Mouse (Mus musculus) CH12.LX (cell line): ENCODE results near the gene Mturn. TPM values are rescaled to one million over a fixed set of nuclear protein-coding genes. Genes with fewer than 3 reads are reported as not detected.

Experiments used
- DNase-seq: peaks from one replicate; pipeline ENCODE4 v3.0.0-alpha.2; 2013; ENCODE audit errors: extremely low read depth
- H3K27ac ChIP-seq: 2 replicates; pipeline ENCODE4 v1.5.1; 2012; ENCODE audit warnings: low read depth, mild to moderate bottlenecking, control low read depth, moderate library complexity; ENCODE audit not compliant: insufficient read depth
- H3K27me3 ChIP-seq: replicated peaks from 2 replicates; pipeline ENCODE3; 2012; ENCODE audit warnings: inconsistent platforms
- H3K36me3 ChIP-seq, 2 experiments: replicated peaks in 1 of 2; 2 replicates each; pipeline versions ENCODE3 to v1.6.1; 2012; ENCODE audit warnings: inconsistent platforms in 1 of 2, low read length in 1 of 2, mild to moderate bottlenecking in 1 of 2, mixed read lengths in 1 of 2, moderate library complexity in 1 of 2; ENCODE audit not compliant: control insufficient read depth in 1 of 2, insufficient read depth in 1 of 2
- H3K4me1 ChIP-seq, 2 experiments: 2 replicates each; pipeline ENCODE4 v1.6.1; 2012; ENCODE audit warnings: inconsistent platforms in 1 of 2, moderate library complexity in 1 of 2; ENCODE audit not compliant: insufficient read depth in 2 of 2, control insufficient read depth in 1 of 2
- H3K4me2 ChIP-seq: 2 replicates; pipeline ENCODE4 v1.6.1; 2012; ENCODE audit warnings: low read depth, mild to moderate bottlenecking, control low read depth; ENCODE audit not compliant: poor library complexity, insufficient read depth, severe bottlenecking
- H3K4me3 ChIP-seq, 3 experiments: fragments of 150-350 bp in 1 of 3; sonication (generic) in 1 of 3; replicated peaks in 1 of 3; 2 replicates each; pipeline versions ENCODE3 to v1.5.1; 2011 to 2012; ENCODE audit warnings: low read depth in 2 of 3, low read length in 2 of 3, mild to moderate bottlenecking in 2 of 3, moderate library complexity in 2 of 3, control low read depth in 1 of 3, improper control_type of control experiment in 1 of 3, inconsistent platforms in 1 of 3, mixed read lengths in 1 of 3; ENCODE audit not compliant: poor library complexity in 1 of 3
- H3K79me2 ChIP-seq: replicated peaks from 2 replicates; pipeline ENCODE4 v1.6.1; 2012; ENCODE audit warnings: mild to moderate bottlenecking, moderate library complexity; ENCODE audit not compliant: control insufficient read depth, poor library complexity, insufficient read depth, severe bottlenecking; ENCODE audit errors: extremely low read depth
- H3K9ac ChIP-seq: 2 replicates; pipeline ENCODE4 v1.6.1; 2012; ENCODE audit warnings: low read depth, mild to moderate bottlenecking, control low read depth, moderate library complexity; ENCODE audit not compliant: insufficient read depth
- H3K9me3 ChIP-seq: replicated peaks from 2 replicates; pipeline ENCODE3; 2012; ENCODE audit warnings: low read length, inconsistent platforms, mixed read lengths
- BHLHE40 ChIP-seq: IDR thresholded peaks from 2 replicates; pipeline ENCODE4 v1.6.1; 2011; ENCODE audit warnings: mild to moderate bottlenecking, low read depth, low read length, improper control_type of control experiment
- CHD2 ChIP-seq: IDR thresholded peaks from 2 replicates; pipeline ENCODE4 v1.6.1; 2011; ENCODE audit warnings: low read length, improper control_type of control experiment
- E2F4 ChIP-seq: IDR thresholded peaks from 2 replicates; pipeline ENCODE4 v1.6.1; 2011; ENCODE audit warnings: low read depth, low read length, improper control_type of control experiment; ENCODE audit not compliant: insufficient replicate concordance
- ELF1 ChIP-seq: IDR thresholded peaks from 2 replicates; pipeline ENCODE4 v1.6.1; 2014; ENCODE audit warnings: low read depth, mild to moderate bottlenecking, inconsistent platforms, low read length, improper control_type of control experiment
- EP300 ChIP-seq: IDR thresholded peaks from 2 replicates; pipeline ENCODE4 v1.6.1; 2011; ENCODE audit warnings: low read length, improper control_type of control experiment
- HCFC1 ChIP-seq: IDR thresholded peaks from 2 replicates; pipeline ENCODE4 v1.6.1; 2012; ENCODE audit warnings: low read depth, mild to moderate bottlenecking, inconsistent platforms, low read length, improper control_type of control experiment
- IRF4 ChIP-seq: IDR thresholded peaks from 2 replicates; pipeline ENCODE4 v1.6.1; 2014; ENCODE audit warnings: low read depth, mild to moderate bottlenecking, inconsistent platforms, low read length, improper control_type of control experiment
- MAZ ChIP-seq: IDR thresholded peaks from 2 replicates; pipeline ENCODE4 v1.6.1; 2012; ENCODE audit warnings: low read depth, mild to moderate bottlenecking, inconsistent platforms, low read length, improper control_type of control experiment, moderate library complexity
- SIN3A ChIP-seq: IDR thresholded peaks from 2 replicates; pipeline ENCODE4 v1.6.1; 2012; ENCODE audit warnings: low read length, improper control_type of control experiment, inconsistent platforms
- TCF12 ChIP-seq: IDR thresholded peaks from 2 replicates; pipeline ENCODE4 v1.6.1; 2014; ENCODE audit warnings: low read depth, mild to moderate bottlenecking, inconsistent platforms, low read length, improper control_type of control experiment
- USF1 ChIP-seq: IDR thresholded peaks from 2 replicates; pipeline ENCODE4 v1.6.1; 2014; ENCODE audit warnings: low read depth, mild to moderate bottlenecking, inconsistent platforms, low read length, improper control_type of control experiment
- dilution Hi-C: fragments of 300-500 bp; cut with MboI; formaldehyde crosslinking; loops from 2 replicates; pipeline ENCODE4 v1.14.3; 2020; ENCODE audit warnings: low sequenced_read_pairs; ENCODE audit not compliant: extremely low pct_unique_long_range_greater_than_20kb, extremely low pct_ligation_motif_present
- in situ Hi-C: fragments of 300-500 bp; cut with MboI; formaldehyde crosslinking; loops from 3 replicates; pipeline ENCODE4 v1.14.3; 2019; ENCODE audit warnings: low sequenced_read_pairs, low pct_ligation_motif_present, low pct_unique_long_range_greater_than_20kb, mixed read lengths
- polyA plus RNA-seq: library from polyadenylated mRNA; unstranded; fragments of >175 nt; gene quantifications from 2 replicates; pipeline ENCODE4 v1.2.1, GENCODE M21; 2012; ENCODE audit warnings: low read depth; ENCODE audit not compliant: insufficient read length
- total RNA-seq, 2 experiments: library from RNA; depleted of rRNA; stranded (reverse); fragments of 300-350 nt in 1 of 2; fragments of >200 nt in 1 of 2; gene quantifications; 2 replicates each; pipeline ENCODE4 v1.2.3; 2012 to 2014

Mturn gene
- total and polyA plus RNA-seq, 3 experiments: 0.06 to 0.25 (median 0.20) TPM

DNA sequence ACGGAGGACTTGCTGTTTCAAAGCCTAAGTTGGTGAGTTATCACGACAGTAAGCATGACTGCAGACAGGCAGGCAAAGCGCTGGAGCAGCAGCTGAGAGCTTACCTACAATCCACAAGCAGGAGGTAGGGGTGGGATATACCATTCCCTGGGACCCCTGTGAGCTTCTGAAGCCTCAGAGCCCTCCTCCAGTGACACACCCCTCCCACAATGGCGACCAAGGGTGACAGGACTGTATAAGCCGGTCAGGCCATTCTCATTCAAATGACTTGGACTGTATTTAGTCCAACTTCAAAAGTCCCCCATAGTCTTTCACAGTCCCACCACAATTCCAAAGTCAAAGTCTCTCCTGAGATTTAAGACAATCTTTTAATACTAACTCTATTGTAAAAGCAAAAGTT lies 8.5 kb upstream of the Mturn start:
- TF ChIP-seq EP300 (no peak), BHLHE40 (no peak), ELF1 (no peak)
- no peak for DNase-seq
- in situ Hi-C loops: no loop called here
- Histone ChIP-seq H3K27ac (no peak overlapping the region), H3K9ac (no peak overlapping the region), H3K4me1 (no peaks in the 10 kb centered on the region), H3K27me3 (peaks cover 12% of the 10 kb centered on the region), H3K4me2 (no peak overlapping the region), H3K79me2 (no peaks in the 10 kb centered on the region), H3K4me3 (no peak overlapping the region), H3K9me3 (peaks cover 5% of the 10 kb centered on the region), H3K36me3 (no peaks in the 10 kb centered on the region)
- dilution Hi-C loops: no loop called here

DNA sequence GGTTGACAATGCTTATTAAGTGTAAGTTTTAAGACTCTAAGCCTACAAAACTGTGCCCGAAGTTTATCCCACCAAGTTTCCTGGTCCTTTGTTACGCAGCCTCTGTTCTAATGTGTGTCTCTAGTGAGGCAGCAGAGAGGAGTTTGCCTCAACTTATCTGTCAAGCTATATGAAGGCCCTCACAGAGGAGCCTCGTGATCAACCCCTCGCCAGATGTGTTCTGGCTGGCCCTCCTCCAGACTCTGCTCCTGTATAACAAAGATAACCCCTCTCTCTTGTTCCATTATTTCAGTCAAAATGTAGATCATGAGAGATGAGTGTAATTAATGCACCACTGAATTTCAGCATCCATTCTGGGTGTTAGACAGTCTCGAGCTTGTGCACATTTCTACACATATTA lies 1.7 kb upstream of the Mturn start:
- DNase-seq: no peak
- Histone ChIP-seq H3K4me2 (no peak overlapping the region), H3K9me3 (no peaks in the 10 kb centered on the region), H3K27me3 (peaks cover 61% of the 10 kb centered on the region), H3K4me1 (peaks cover 4 to 12% of the 10 kb centered on the region in 2 experiments), H3K36me3 (no peaks in the 10 kb centered on the region), H3K79me2 (no peaks in the 10 kb centered on the region), H3K9ac (no peak overlapping the region), H3K4me3 (no peak overlapping the region), H3K27ac (no peak overlapping the region)
- in situ Hi-C loops: no loop called here
- dilution Hi-C loops: no loop called here
- no peak for TF ChIP-seq ELF1
- no peak for TF ChIP-seq MAZ
- no peak for TF ChIP-seq IRF4
- no peak for TF ChIP-seq E2F4
- TF ChIP-seq HCFC1: no peak
- no peak for TF ChIP-seq CHD2
- no peak for TF ChIP-seq TCF12

DNA sequence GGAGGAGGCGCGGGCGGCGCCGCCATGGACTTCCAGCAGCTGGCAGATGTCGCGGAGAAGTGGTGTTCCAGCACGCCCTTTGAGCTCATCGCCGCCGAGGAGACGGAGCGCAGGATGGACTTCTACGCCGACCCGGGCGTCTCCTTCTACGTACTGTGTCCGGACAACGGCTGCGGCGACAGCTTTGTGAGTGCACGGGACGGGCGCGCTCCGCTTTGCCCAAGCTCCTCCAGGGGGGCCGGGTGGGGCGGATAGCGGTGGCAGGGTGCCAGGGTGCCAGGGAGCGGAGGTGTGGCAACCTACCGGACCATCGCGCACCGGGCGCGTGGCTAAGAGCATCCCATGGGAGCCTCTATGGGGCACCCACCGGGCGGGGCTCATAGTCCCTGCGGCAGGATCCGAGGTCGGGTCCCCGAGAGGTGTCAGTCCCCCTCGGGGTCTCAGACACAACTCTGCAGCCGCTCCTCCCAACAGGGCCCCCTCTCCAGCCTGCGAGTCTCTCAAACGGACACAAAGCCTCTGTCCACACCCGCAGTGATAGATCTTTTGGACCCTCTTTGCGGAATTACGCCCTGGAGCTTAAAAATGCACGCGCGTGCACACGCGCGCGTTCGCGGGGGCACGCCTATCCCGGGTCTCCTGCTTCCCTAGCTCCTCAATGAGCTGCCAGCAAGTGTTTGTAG lies 463 bp downstream of the Mturn start:
- peaks cover 53% of the 10 kb centered on the region for H3K27me3 ChIP-seq
- peaks cover 4 to 12% of the 10 kb centered on the region in 2 experiments for H3K4me1 ChIP-seq
- H3K27ac ChIP-seq: no peak overlapping the region
- TF ChIP-seq USF1 (no peak), SIN3A (peak; percentile 50; the same call in 1 of the 2 replicates)
- in situ Hi-C loops (no loop called here), dilution Hi-C loops (no loop called here)
- DNase-seq: no peak
- H3K9me3 ChIP-seq: no peaks in the 10 kb centered on the region
- H3K9ac ChIP-seq: peak overlapping the region; percentile 21; the same call in 1 of the 2 replicates
- peak overlapping the region; percentile 50 to 89 (median 70) for H3K4me3 ChIP-seq
- H3K79me2 ChIP-seq: no peaks in the 10 kb centered on the region
- H3K4me2 ChIP-seq: peak overlapping the region; percentile 91
- H3K36me3 ChIP-seq: no peaks in the 10 kb centered on the region
